20 mouse cellular contexts compared by ENCODE assay signal in the genomic region with DNA sequence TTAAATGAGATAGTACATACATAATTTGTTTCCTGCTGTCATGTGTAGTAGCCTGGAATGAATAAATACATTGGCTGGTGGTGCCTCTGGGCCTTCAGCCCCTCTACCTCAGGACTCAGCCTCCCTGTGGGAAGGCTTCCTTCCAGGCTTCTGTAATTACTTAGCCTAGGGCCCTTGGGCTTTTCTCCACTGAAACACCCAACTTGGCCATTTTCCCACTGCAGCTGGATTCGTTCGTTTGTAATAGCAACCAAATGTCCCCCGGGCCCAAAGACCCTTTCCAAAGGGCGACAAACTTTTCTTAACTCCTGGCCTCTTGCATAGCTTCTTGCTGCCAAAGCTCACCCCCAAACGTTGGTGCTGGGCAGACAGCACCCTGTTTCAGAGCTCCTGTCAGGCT. TPM values are rescaled to one million over a fixed set of nuclear protein-coding genes. Genes with fewer than 3 reads are reported as not detected.
DNase-seq lines count a peak whose midpoint lies in the region; ATAC-seq and TF ChIP-seq lines count a peak whose summit lies in the region.
"Had no signal": no experiment of that assay in that cellular context is flagged by ENCODE, and none has a peak within 500 bp of the region (broad histone marks: within the 10 kb centered on the region; RNA-seq: fewer than 3 reads in every experiment).

No protein-coding gene starts in this region.

- intact Hi-C loops in left cerebral cortex, postnatal 4 days (cut with DNase I): no loop called here

- DNase-seq in lung, embryonic 14.5 days: peak; percentile 87
- DNase-seq in lung, postnatal 25 days (ENCODE audit: low spot score): no peak
- DNase-seq in NIH3T3 (ENCODE audit: low read depth): peak; percentile 3
- DNase-seq in limb, embryonic 11.5 days (ENCODE audit: low spot score): peak; percentile 28
- no peak for DNase-seq in left cerebral cortex, postnatal 4 days
- DNase-seq: adrenal gland, adult 2 months; adrenal gland, postnatal 25 days; cerebellum, adult 2 months; cerebellum, postnatal 10 days; gastrocnemius, postnatal 36 days; heart, adult 11 months; heart, postnatal 14 days had no signal

- peak; percentile 28; the same call in 1 of the 2 replicates for ATAC-seq in lung, embryonic 14.5 days (ENCODE audit: insufficient read depth)
- ATAC-seq in limb, embryonic 11.5 days (ENCODE audit: insufficient number of reproducible peaks, low FRiP score, low TSS enrichment, low read depth): no peak
- ATAC-seq in limb, embryonic 15.5 days (ENCODE audit: insufficient number of reproducible peaks, low FRiP score, low TSS enrichment, low read depth): no peak
- ATAC-seq: forebrain, embryonic 15.5 days had no signal

- 30% methylated on average over 5 of the region's 5 CpGs for WGBS in lung, embryonic 14.5 days
- WGBS in limb, embryonic 11.5 days: 30% methylated on average over 5 of the region's 5 CpGs
- 14% methylated on average over 5 of the region's 5 CpGs for WGBS in limb, embryonic 15.5 days

- H3K9ac ChIP-seq in lung, embryonic 14.5 days: no peak overlapping the region
- H3K9ac ChIP-seq in limb, embryonic 11.5 days (ENCODE audit: low read length): no peak overlapping the region
- H3K9ac ChIP-seq in limb, embryonic 15.5 days: no peak overlapping the region
- H3K9ac ChIP-seq: forebrain, embryonic 15.5 days; heart, embryonic 15.5 days; hindbrain, embryonic 14.5 days had no signal

- peaks cover 25% of the 10 kb centered on the region for H3K27me3 ChIP-seq in lung, embryonic 14.5 days (ENCODE audit: insufficient read depth, low read length)
- H3K27me3 ChIP-seq in limb, embryonic 11.5 days (ENCODE audit: control insufficient read depth, insufficient read depth, low read length): peaks cover 35% of the 10 kb centered on the region
- peaks cover 45% of the 10 kb centered on the region for H3K27me3 ChIP-seq in limb, embryonic 15.5 days
- H3K27me3 ChIP-seq: CH12.LX had no signal

- no peaks in the 10 kb centered on the region for H3K9me3 ChIP-seq in lung, embryonic 14.5 days (ENCODE audit: low read depth, low read length)
- no peaks in the 10 kb centered on the region for H3K9me3 ChIP-seq in limb, embryonic 11.5 days (ENCODE audit: control insufficient read depth, low read length)
- H3K9me3 ChIP-seq in limb, embryonic 15.5 days: no peaks in the 10 kb centered on the region
- H3K9me3 ChIP-seq: forebrain, embryonic 15.5 days; heart, embryonic 15.5 days had no signal

- H3K36me3 ChIP-seq in lung, embryonic 14.5 days (ENCODE audit: insufficient read depth): no peaks in the 10 kb centered on the region
- H3K36me3 ChIP-seq in limb, embryonic 11.5 days (ENCODE audit: control insufficient read depth, insufficient read depth, low read length): no peaks in the 10 kb centered on the region
- H3K36me3 ChIP-seq in limb, embryonic 15.5 days: no peaks in the 10 kb centered on the region
- H3K36me3 ChIP-seq: forebrain, embryonic 15.5 days; heart, embryonic 15.5 days had no signal

- no peak overlapping the region for H3K4me2 ChIP-seq in lung, embryonic 14.5 days
- no peak overlapping the region for H3K4me2 ChIP-seq in limb, embryonic 11.5 days (ENCODE audit: low read depth, severe bottlenecking)
- no peak overlapping the region for H3K4me2 ChIP-seq in limb, embryonic 15.5 days
- H3K4me2 ChIP-seq: forebrain, embryonic 15.5 days; heart, embryonic 11.5 days; heart, embryonic 15.5 days; hindbrain, embryonic 14.5 days had no signal

- no peak overlapping the region for H3K4me3 ChIP-seq in lung, embryonic 14.5 days (ENCODE audit: low read depth, low read length)
- H3K4me3 ChIP-seq in limb, embryonic 11.5 days (ENCODE audit: low read depth, low read length): no peak overlapping the region
- H3K4me3 ChIP-seq in limb, embryonic 15.5 days: no peak overlapping the region
- H3K4me3 ChIP-seq: forebrain, embryonic 15.5 days; heart, embryonic 15.5 days had no signal

- 0 out of 2 replicates have a peak, but pooled peaks cover 5% of the 10 kb centered on the region for H3K4me1 ChIP-seq in lung, embryonic 14.5 days (ENCODE audit: insufficient read depth)
- H3K4me1 ChIP-seq in limb, embryonic 11.5 days (ENCODE audit: control insufficient read depth, insufficient read depth, low read length): no peaks in the 10 kb centered on the region; the same call in 1 of the 2 replicates
- peaks cover 10% of the 10 kb centered on the region for H3K4me1 ChIP-seq in limb, embryonic 15.5 days
- H3K4me1 ChIP-seq: forebrain, embryonic 15.5 days had no signal

- peak overlapping the region; percentile 8; the same call in 1 of the 2 replicates for H3K27ac ChIP-seq in lung, embryonic 14.5 days (ENCODE audit: low read depth)
- H3K27ac ChIP-seq in limb, embryonic 11.5 days (replicated peaks; ENCODE audit: low read depth, low read length): no peak overlapping the region
- H3K27ac ChIP-seq in limb, embryonic 15.5 days: peak overlapping the region; percentile 38; the same call in 1 of the 2 replicates
- H3K27ac ChIP-seq: forebrain, embryonic 15.5 days; heart, embryonic 15.5 days; hindbrain, embryonic 14.5 days had no signal

- TF ChIP-seq CTCF in lung, embryonic 14.5 days (IDR thresholded peaks at IDR 0.05; ENCODE audit: low read depth): no peak

RNA-seq across cellular contexts. Expression of a gene that starts 40.8 kb away (rescaled TPM):
- 57.7 and 59.4 TPM in 2 replicates for polyA plus RNA-seq in lung, embryonic 14.5 days (2014; fragmentation: Nextera tagmentation; extraction: Ambion mirVana)
- polyA plus RNA-seq in limb, embryonic 11.5 days (2014; fragmentation: Nextera tagmentation; extraction: Ambion mirVana): 34.3 and 40.5 TPM in 2 replicates
- polyA plus RNA-seq in limb, embryonic 15.5 days (2015; fragmentation: Nextera tagmentation; extraction: Ambion mirVana): 18.1 and 21.3 TPM in 2 replicates
- total RNA-seq in left cerebral cortex, postnatal 4 days (2021): not detected
- total RNA-seq: CH12.LX; gastrocnemius, postnatal 36 days; hematopoietic stem cell, adult 5-6 weeks had no signal
- polyA plus RNA-seq: cerebellum, adult 2 months; forebrain, embryonic 11.5 days; forebrain, embryonic 15.5 days had no signal

Comparison
In these comparisons a context has a peak if more than half of its experiments do, and no peak if none do; other contexts are left out.
1. DNase-seq: peak in lung, embryonic 14.5 days (single experiment), NIH3T3 (single experiment) and limb, embryonic 11.5 days (single experiment); none in lung, postnatal 25 days (single experiment) and left cerebral cortex, postnatal 4 days (single experiment).